Mouse (Mus musculus): ENCODE data around the gene Soat1. TPM values are rescaled to one million over a fixed set of nuclear protein-coding genes. Genes with fewer than 3 reads are reported as not detected.

The Soat1 gene
- total RNA-seq, 1 experiment: 62.4 TPM

DNA sequence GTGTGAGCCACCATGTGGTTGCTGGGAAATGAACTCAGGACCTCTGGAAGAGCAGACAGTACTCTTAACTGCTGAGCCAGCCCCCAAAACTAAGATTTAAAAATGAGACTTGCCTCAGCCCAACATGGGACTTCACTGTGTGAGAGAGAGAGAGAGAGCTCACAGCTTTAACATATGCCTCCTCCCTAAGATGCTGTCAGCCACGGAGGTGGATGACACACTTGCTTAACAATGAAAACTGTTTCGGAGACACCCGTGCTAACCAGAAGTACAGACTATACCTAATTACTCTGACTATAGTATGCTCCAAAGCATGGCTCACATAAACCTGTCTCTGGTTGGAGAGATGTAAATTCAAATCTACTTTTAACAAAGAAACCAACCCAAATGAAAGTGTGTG lies 40.6 kb downstream of the Soat1 start:
- Histone ChIP-seq H3K9ac (ENCODE audit: insufficient read depth, low read depth, low read length, poor library complexity, severe bottlenecking) (no peak overlapping the region), H3K27ac (ENCODE audit: insufficient read depth, low read depth, low read length, poor library complexity, severe bottlenecking) (no peak overlapping the region), H3K4me1 (ENCODE audit: control insufficient read depth in 2 of 2, insufficient read depth in 2 of 2, low read length in 2 of 2, poor library complexity in 1 of 2) (no peaks in the 10 kb centered on the region), H3K36me3 (ENCODE audit: control insufficient read depth, insufficient read depth, low read length, poor library complexity, severe bottlenecking) (peaks cover 21% of the 10 kb centered on the region; the same call in 1 of the 2 replicates), H3K9me3 (ENCODE audit: control insufficient read depth, insufficient read depth, low read depth, low read length) (no peaks in the 10 kb centered on the region), H3K4me3 (ENCODE audit: insufficient read depth in 1 of 2, low read depth in 1 of 2, low read length in 2 of 2, poor library complexity in 1 of 2, severe bottlenecking in 1 of 2) (no peak overlapping the region)
- DNase-seq (ENCODE audit: low read depth, low spot score): no peak
- in situ Hi-C loops (cut with MboI; ENCODE audit: low sequenced_read_pairs in 2 of 2, unreplicated experiment in 2 of 2): no loop called here
- TF ChIP-seq ZNF384 (IDR thresholded peaks at IDR 0.05; ENCODE audit: low read depth, low read length) (no peak), MAFK (IDR thresholded peaks at IDR 0.05; ENCODE audit: insufficient read depth, low read depth, low read length) (no peak), ZC3H11A (IDR thresholded peaks at IDR 0.05; ENCODE audit: borderline replicate concordance, low read depth, low read length) (no peak), HCFC1 (IDR thresholded peaks at IDR 0.05; ENCODE audit: borderline replicate concordance, insufficient read depth, low read length) (no peak)

- Histone ChIP-seq H3K36me3 (ENCODE audit: control insufficient read depth, insufficient read depth, low read length, poor library complexity, severe bottlenecking) (peaks cover 20% of the 10 kb centered on the region; the same call in 1 of the 2 replicates), H3K9ac (ENCODE audit: insufficient read depth, low read depth, low read length, poor library complexity, severe bottlenecking) (no peak overlapping the region), H3K27ac (ENCODE audit: insufficient read depth, low read depth, low read length, poor library complexity, severe bottlenecking) (no peak overlapping the region), H3K9me3 (ENCODE audit: control insufficient read depth, insufficient read depth, low read depth, low read length) (no peaks in the 10 kb centered on the region), H3K4me3 (ENCODE audit: insufficient read depth in 1 of 2, low read depth in 1 of 2, low read length in 2 of 2, poor library complexity in 1 of 2, severe bottlenecking in 1 of 2) (no peak overlapping the region), H3K4me1 (ENCODE audit: control insufficient read depth in 2 of 2, insufficient read depth in 2 of 2, low read length in 2 of 2, poor library complexity in 1 of 2) (no peaks in the 10 kb centered on the region)
- DNase-seq (ENCODE audit: low read depth, low spot score): no peak
- TF ChIP-seq HCFC1 (IDR thresholded peaks at IDR 0.05; ENCODE audit: borderline replicate concordance, insufficient read depth, low read length) (no peak), CHD2 (IDR thresholded peaks at IDR 0.05; ENCODE audit: low read depth, low read length) (no peak), MAFK (IDR thresholded peaks at IDR 0.05; ENCODE audit: insufficient read depth, low read depth, low read length) (no peak)
- in situ Hi-C loops (cut with MboI; ENCODE audit: low sequenced_read_pairs in 2 of 2, unreplicated experiment in 2 of 2): no loop called here
Measured at GRCm38 (mm10) chr1:156432498-156432897, 41.6 kb downstream of the Soat1 start.

DNA sequence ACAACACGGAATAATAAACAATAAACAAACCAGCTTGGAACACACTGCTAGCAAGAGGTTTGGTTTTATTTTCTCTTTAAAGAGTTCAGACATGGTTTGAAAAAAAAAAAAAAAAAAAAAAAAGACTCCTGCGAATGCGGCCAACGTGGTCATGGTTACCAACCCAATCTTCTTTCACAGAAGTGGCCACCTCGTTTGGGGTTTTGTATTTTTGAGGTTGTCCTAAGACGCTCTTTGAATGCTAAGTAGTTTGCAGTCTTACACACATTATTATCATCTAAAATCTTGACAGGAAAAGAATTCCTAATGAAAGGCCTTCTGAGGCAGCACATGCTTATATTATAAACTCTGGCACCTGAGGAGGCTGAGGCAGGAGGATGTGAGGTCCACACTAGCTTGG lies 45.7 kb downstream of the Soat1 start:
- Histone ChIP-seq H3K36me3 (ENCODE audit: control insufficient read depth, insufficient read depth, low read length, poor library complexity, severe bottlenecking) (peaks cover 13% of the 10 kb centered on the region; the same call in 1 of the 2 replicates), H3K4me1 (ENCODE audit: control insufficient read depth in 2 of 2, insufficient read depth in 2 of 2, low read length in 2 of 2, poor library complexity in 1 of 2) (no peaks in the 10 kb centered on the region), H3K9me3 (ENCODE audit: control insufficient read depth, insufficient read depth, low read depth, low read length) (no peaks in the 10 kb centered on the region), H3K4me3 (ENCODE audit: insufficient read depth in 1 of 2, low read depth in 1 of 2, low read length in 2 of 2, poor library complexity in 1 of 2, severe bottlenecking in 1 of 2) (no peak overlapping the region), H3K27ac (ENCODE audit: insufficient read depth, low read depth, low read length, poor library complexity, severe bottlenecking) (no peak overlapping the region), H3K9ac (ENCODE audit: insufficient read depth, low read depth, low read length, poor library complexity, severe bottlenecking) (no peak overlapping the region)
- TF ChIP-seq ZNF384 (IDR thresholded peaks at IDR 0.05; ENCODE audit: low read depth, low read length) (no peak), HCFC1 (IDR thresholded peaks at IDR 0.05; ENCODE audit: borderline replicate concordance, insufficient read depth, low read length) (no peak), MAFK (IDR thresholded peaks at IDR 0.05; ENCODE audit: insufficient read depth, low read depth, low read length) (no peak), ZC3H11A (IDR thresholded peaks at IDR 0.05; ENCODE audit: borderline replicate concordance, low read depth, low read length) (no peak), CHD2 (IDR thresholded peaks at IDR 0.05; ENCODE audit: low read depth, low read length) (no peak)
- no peak for DNase-seq (ENCODE audit: low read depth, low spot score)
- in situ Hi-C loops (cut with MboI; ENCODE audit: low sequenced_read_pairs in 2 of 2, unreplicated experiment in 2 of 2): no loop called here

- H3K9me3 ChIP-seq (ENCODE audit: control insufficient read depth, insufficient read depth, low read depth, low read length): no peaks in the 10 kb centered on the region
- in situ Hi-C loops (cut with MboI; ENCODE audit: low sequenced_read_pairs in 2 of 2, unreplicated experiment in 2 of 2): no loop called here
- no peak for DNase-seq (ENCODE audit: low read depth, low spot score)
- 0 out of 4 replicates have a peak, but pooled peaks cover 0 to 2% of the 10 kb centered on the region in 2 experiments for H3K4me1 ChIP-seq (ENCODE audit: control insufficient read depth in 2 of 2, insufficient read depth in 2 of 2, low read length in 2 of 2, poor library complexity in 1 of 2)
- H3K27ac ChIP-seq (ENCODE audit: insufficient read depth, low read depth, low read length, poor library complexity, severe bottlenecking): no peak overlapping the region
- no peak overlapping the region for H3K9ac ChIP-seq (ENCODE audit: insufficient read depth, low read depth, low read length, poor library complexity, severe bottlenecking)
- no peak for TF ChIP-seq CHD2 (IDR thresholded peaks at IDR 0.05; ENCODE audit: low read depth, low read length)
- TF ChIP-seq ZNF384 (IDR thresholded peaks at IDR 0.05; ENCODE audit: low read depth, low read length): no peak
- no peak for TF ChIP-seq MAFK (IDR thresholded peaks at IDR 0.05; ENCODE audit: insufficient read depth, low read depth, low read length)
- no peak for TF ChIP-seq ZC3H11A (IDR thresholded peaks at IDR 0.05; ENCODE audit: borderline replicate concordance, low read depth, low read length)
- TF ChIP-seq HCFC1 (IDR thresholded peaks at IDR 0.05; ENCODE audit: borderline replicate concordance, insufficient read depth, low read length): no peak
- H3K36me3 ChIP-seq (ENCODE audit: control insufficient read depth, insufficient read depth, low read length, poor library complexity, severe bottlenecking): peaks cover 2% of the 10 kb centered on the region; the same call in 1 of the 2 replicates
- no peak overlapping the region for H3K4me3 ChIP-seq (ENCODE audit: insufficient read depth in 1 of 2, low read depth in 1 of 2, low read length in 2 of 2, poor library complexity in 1 of 2, severe bottlenecking in 1 of 2)
Measured at GRCm38 (mm10) chr1:156425746-156426145, 48.4 kb downstream of the Soat1 start.

GRCm38 (mm10) chr1:156424054-156424453 lies 50.1 kb downstream of the Soat1 start:
- no peak overlapping the region for H3K4me3 ChIP-seq (ENCODE audit: insufficient read depth in 1 of 2, low read depth in 1 of 2, low read length in 2 of 2, poor library complexity in 1 of 2, severe bottlenecking in 1 of 2)
- TF ChIP-seq MAFK (IDR thresholded peaks at IDR 0.05; ENCODE audit: insufficient read depth, low read depth, low read length) (no peak), ZNF384 (IDR thresholded peaks at IDR 0.05; ENCODE audit: low read depth, low read length) (no peak), ZC3H11A (IDR thresholded peaks at IDR 0.05; ENCODE audit: borderline replicate concordance, low read depth, low read length) (no peak), CHD2 (IDR thresholded peaks at IDR 0.05; ENCODE audit: low read depth, low read length) (no peak), HCFC1 (IDR thresholded peaks at IDR 0.05; ENCODE audit: borderline replicate concordance, insufficient read depth, low read length) (no peak)
- in situ Hi-C loops (cut with MboI; ENCODE audit: low sequenced_read_pairs in 2 of 2, unreplicated experiment in 2 of 2): no loop called here
- no peaks in the 10 kb centered on the region for H3K9me3 ChIP-seq (ENCODE audit: control insufficient read depth, insufficient read depth, low read depth, low read length)
- H3K9ac ChIP-seq (ENCODE audit: insufficient read depth, low read depth, low read length, poor library complexity, severe bottlenecking): no peak overlapping the region
- no peaks in the 10 kb centered on the region for H3K36me3 ChIP-seq (ENCODE audit: control insufficient read depth, insufficient read depth, low read length, poor library complexity, severe bottlenecking)
- no peak overlapping the region for H3K27ac ChIP-seq (ENCODE audit: insufficient read depth, low read depth, low read length, poor library complexity, severe bottlenecking)
- H3K4me1 ChIP-seq (ENCODE audit: control insufficient read depth in 2 of 2, insufficient read depth in 2 of 2, low read length in 2 of 2, poor library complexity in 1 of 2): 0 out of 4 replicates have a peak, but pooled peaks cover 0 to 2% of the 10 kb centered on the region in 2 experiments
- DNase-seq (ENCODE audit: low read depth, low spot score): no peak
